Mouse (Mus musculus) right cerebral cortex, postnatal 36 days (tissue): Measurements from ENCODE around the gene Wsb1.
"Not testable (repeated sequence)": the region's sequence is repeated elsewhere in the genome, so short reads cannot be mapped to it uniquely, and the experiment has no call there.

Experiments used
- DNase-seq, 2 experiments: peaks; one replicate each; pipeline ENCODE4 v3.0.0; 2022; ENCODE audit warnings: low spot score in 2 of 2, mixed read lengths in 1 of 2

Wsb1 gene

GRCm38 (mm10) chr11:79264376-79264775 is 9.9 kb upstream of the Wsb1 start:
- no peak for DNase-seq

DNA sequence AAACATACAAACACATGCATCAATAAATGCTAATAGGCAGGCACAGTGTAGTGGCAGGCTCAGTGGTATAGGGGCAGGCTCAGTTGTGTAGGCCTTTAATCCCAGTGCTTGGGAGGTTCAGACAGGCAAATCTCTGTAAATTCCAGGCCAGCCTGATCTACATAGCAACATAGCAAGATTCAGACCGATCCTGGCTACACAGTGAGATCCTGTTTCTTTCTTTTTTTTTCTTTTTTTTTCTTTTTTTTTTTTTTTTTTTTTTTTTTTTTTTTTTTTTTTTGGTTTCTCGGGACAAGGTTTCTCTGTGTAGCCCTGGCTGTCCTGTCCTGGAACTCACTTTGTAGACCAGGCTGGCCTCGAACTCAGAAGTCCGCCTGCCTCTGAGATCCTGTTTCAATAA is 5.7 kb upstream of the Wsb1 start:
- DNase-seq, result not testable (repeated sequence)

- DNase-seq, result no peak
Observed at GRCm38 (mm10) chr11:79258738-79259137, 4.3 kb upstream of the Wsb1 start.

DNA sequence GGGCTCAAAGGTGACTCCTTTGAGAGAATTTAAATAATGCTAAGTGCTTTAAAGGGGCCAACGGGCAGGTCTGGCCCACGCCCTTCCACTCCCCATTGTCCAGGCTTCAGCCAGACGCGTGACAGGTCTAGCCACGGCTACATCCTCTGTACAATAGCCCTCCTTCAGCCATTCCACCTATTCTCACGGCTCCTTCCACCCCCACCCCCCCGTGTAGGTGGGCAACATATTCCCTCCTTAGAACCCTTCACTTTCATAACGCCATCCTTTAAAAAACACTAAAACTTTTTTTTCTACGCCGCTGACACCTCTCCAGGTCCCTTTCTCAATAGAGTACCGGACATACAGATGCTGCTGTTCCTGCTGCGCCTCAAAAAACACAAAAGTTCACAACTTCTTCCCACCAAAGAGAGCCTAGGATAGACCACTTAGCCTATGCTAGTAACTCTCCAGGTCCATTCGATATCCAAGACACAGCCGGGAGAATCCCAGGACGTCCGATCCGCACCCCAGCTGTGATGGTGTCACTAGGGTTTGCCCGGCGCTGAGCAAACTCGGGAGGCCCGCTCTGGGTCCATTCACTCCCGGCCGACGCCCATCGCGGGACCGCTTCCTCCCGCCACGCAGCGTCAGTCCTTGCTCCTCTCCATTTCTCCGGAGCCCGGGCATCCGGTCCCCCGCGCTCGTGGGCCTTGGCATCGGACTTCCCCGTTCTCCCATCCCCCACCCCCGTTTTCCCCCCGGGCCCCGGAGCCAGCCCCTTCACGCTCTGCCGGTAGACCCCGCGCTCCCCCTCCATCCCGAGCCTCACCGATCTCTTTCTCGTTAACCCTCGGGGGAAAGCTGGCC is 705 bp downstream of the Wsb1 start:
- no peak for DNase-seq

DNA sequence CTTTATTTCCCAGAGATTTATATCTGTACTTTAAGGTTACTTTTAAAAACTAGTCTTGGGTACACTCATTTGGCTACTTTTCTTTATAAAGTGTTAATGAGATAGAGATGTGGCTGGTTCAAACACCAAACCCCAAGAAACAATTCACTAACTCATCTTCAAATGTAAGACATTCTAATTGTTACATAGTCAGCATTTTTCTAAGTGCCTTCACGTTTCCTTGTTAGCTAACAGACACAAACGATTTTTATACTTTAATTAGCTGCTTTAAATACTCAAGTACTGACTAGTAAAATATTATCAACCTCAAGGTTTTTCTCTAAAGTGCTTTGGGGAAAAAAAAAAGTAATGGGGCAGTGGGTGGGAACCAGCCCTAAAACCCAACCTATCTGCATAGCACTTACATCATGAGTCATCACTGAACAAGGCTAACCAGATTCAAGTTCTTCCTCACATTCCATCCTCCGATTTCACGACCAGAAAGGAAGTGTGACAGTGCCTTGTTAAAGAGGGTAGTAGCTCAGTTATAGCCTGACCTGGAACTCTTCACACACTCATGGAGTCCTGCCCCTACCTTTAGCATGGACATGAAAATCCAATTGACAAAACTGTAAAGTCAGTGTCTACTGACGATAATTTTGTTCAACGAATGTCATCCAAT is 1.5 kb downstream of the Wsb1 start:
- no peak for DNase-seq

DNA sequence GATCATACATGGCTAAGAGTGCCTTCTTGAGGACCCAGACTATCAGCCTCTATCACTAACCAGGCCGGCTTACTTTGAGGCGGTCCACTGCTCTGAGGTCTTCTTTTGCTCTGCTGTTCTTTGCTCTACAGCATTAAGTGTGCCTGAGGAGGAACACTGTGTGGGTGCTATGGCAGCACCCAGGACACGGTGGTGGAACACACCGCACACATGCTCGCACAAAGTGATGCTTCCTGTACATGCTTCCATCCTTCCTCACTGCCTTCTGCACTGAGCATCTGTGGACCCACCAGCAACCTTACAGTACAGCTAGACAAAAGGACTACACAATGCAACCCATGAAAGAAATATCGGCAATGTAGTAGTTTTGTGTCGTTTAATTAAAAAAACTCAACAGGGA is 15.4 kb downstream of the Wsb1 start:
- no peak for DNase-seq

GRCm38 (mm10) chr11:79238398-79238752 is 16.1 kb downstream of the Wsb1 start:
- no peak for DNase-seq

DNA sequence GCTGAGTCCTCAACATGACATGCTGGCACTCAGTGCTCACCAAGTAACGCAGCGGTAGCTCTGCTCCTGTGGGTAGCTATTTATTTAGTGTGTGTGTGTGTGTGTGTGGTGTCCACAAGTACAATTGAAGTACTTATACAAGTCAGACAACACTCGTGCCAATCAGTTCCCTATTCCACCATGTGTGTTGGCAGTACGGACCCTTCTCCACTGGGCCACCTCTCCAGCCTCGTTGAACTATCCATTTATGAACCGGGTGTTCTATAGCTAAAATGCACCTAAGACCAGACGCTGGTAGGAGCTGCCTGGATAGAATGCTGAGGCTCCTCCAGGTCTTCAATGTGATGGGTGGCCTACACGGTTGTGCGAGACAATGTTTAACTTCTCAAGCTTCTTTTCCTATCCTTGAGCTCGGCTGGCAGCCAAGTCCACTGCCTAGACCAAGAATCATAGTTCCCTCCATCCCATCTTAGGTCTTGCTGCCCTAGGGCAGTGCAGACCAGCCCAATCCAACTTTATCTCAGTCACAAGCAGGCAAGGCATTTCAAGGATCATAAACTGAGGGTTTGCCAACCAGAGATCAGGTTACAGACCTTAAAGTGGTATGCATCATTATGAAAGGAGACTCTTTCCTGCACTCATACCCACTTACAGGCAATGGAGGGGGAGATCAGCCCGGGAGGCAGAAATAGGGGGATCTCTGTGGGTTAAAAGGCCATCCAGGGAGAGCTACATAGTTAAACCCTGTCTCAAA is 16.6 kb downstream of the Wsb1 start:
- no peak for DNase-seq

DNA sequence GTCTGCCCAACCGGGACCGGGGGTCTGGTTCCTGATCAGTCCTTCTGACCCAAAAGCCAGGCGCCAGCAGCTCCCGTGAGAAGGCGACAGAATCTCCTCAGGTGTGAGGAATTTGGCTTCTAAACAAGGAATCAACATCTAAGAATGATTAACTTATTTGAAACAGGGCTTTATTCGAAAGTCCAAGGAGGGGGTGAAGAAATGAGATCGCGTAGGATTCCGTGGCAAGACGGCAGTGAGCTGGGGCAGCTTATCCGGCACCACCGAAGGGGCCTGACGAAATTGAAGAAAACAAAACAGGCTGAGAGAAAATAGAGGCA is 24.3 kb downstream of the Wsb1 start:
- no peak for DNase-seq

GRCm38 (mm10) chr11:79229561-79230250 is 24.8 kb downstream of the Wsb1 start:
- no peak for DNase-seq

GRCm38 (mm10) chr11:79229057-79229504 is 25.4 kb downstream of the Wsb1 start:
- no peak for DNase-seq

DNA sequence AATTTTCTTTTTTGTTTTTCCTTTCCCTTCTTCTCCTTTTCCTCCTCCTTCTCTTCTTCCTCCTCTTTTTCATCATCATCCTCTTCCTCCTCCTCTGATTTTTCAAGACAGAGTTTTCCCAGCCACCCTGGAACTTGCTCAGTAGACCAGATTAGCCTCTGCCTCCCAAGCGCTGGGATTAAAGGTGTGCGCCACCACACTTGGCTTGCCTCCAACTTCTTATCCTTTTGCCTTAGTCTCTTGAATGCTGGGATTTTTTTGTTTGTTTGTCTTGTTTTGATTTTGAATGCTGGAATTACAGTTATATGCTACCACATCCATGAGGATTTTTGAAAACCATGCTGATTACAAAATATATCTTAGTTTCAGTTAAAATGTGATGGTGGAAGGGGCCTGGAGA is 26.4 kb downstream of the Wsb1 start:
- no peak for DNase-seq

- no peak for DNase-seq
Observed at GRCm38 (mm10) chr11:79225371-79226155, 28.9 kb downstream of the Wsb1 start.

DNA sequence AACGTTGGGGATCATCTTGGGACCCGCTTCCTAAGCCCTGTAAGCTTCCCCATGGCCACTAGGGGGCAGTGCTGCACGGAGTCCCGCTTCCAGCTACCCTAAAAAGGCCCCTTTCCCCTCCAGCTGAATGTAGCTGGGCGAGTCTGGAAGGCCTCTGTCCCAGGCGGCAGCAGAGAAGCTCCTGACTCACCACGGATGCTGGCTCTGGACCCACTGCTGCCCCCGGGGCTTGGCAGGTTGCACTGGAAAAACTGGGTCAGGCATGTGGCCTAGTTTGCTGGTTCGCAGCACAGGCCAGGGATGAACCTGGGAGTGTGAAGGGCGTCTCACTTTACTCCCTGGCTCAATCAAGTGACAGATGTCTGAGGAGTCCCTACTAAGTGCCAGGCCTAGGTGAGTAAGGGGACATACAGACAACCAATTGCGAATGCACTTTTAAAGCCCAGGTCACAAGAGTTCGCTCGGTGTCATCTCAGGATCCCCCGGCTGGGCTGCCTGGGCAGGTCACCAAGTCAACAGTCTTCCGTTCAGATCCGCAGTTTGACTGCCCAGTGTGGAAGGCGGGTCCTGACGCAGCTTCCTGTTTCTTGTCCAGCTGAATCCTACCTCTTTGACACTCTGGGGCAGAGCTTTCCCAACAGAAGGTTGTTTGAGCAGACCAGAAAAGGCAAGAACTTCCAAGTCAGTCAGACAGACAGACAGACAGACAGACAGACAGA is 29.8 kb downstream of the Wsb1 start:
- peak; percentile 34 to 44 for DNase-seq

GRCm38 (mm10) chr11:79223420-79223819 is 31.1 kb downstream of the Wsb1 start:
- DNase-seq, result no peak

- no peak for DNase-seq
Observed at GRCm38 (mm10) chr11:79222661-79223060, 31.8 kb downstream of the Wsb1 start.

GRCm38 (mm10) chr11:79221641-79222040 is 32.8 kb downstream of the Wsb1 start:
- no peak for DNase-seq

DNA sequence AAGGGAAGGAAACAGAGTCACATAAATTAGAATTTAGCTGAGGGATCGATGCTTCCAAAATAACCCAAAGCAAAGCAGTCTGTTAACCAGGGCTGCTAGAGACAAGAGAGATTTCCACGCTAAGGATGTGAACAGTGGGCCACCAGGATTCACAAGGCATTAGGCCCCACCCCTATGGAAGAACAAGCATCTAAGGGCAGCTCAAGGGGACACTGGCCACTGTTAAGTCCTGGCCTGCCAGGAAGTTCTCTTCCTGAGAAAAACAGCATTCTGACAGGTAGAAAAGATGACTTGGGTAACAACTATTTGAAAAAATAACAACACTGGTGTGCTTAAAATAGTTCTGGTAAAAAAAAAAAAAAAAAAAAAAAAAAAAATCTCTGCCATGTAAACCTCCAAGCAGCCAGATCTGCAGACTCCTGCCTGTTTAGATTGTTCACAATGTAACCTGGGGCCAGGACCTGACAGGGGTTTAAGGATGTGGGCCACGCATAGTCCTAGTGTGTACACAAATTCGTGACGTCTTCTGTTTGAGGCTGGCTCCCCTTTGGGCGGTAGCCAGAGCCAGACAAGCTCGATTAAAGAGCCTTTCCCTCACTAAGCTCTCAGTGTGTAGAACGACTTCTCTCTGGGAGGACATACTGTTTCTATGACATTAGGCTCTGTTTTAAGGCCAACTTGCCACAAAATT is 35.4 kb downstream of the Wsb1 start:
- no peak for DNase-seq

DNA sequence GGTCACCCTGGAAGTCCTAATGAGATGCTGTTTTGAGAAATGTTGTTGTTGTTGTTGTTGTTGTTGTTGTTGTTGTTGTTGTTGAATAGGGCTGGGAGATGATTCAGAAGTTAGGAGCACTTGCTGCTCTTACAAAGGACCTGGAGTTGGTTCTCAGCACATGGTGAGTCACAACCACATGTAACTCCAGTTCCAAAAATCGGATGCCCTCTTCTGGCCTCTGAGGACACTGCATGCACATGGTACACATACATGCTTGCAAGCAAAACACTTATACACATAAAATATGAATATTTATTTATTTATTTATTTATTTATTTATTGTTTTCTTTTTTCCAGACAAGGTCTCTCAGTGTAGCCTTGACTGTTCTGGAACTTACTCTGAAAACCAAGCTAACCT is 36.4 kb downstream of the Wsb1 start:
- DNase-seq, result no peak

DNA sequence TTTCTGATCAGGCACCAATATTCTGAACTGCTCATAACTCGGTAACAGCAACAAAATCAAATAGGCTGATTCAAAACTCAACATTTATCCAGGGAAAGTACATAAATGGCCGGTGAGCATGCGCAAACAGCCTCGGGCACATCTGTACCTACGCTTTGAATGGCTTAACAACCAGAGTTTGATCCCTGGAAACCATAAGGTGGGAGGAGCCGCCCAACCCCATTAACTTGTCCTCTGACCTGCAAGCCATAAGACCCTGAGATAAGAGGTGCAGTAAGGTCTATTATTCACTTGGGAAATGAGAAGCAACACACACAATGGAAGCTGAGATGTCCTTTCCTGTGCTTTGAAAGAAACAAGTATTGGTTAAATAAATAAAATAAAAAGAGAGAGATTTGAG is 37.3 kb downstream of the Wsb1 start:
- no peak for DNase-seq
